In genomic region chr9:98329274-98330105, GRCm38 (mm10) we compare ENCODE assay signal across 8 mouse cellular contexts. TPM values are rescaled to one million over a fixed set of nuclear protein-coding genes. Genes with fewer than 3 reads are reported as not detected.
A peak's percentile ranks its signal among the peaks of the same experiment; 100 is the strongest.
DNase-seq lines count a peak whose midpoint lies in the region; ATAC-seq and TF ChIP-seq lines count a peak whose summit lies in the region.

No protein-coding gene starts in this region.

- H3K4me2 ChIP-seq in neural tube, embryonic 13.5 days: peak overlapping the region; percentile 14; the same call in 1 of the 2 replicates
- peak overlapping the region; percentile 21; the same call in 1 of the 2 replicates for H3K4me2 ChIP-seq in midbrain, embryonic 16.5 days (ENCODE audit: low read length)

- ATAC-seq in neural tube, embryonic 13.5 days (ENCODE audit: low read depth): 0 out of 2 replicates have a peak, but pooled peaks have one; percentile 36
- ATAC-seq in midbrain, embryonic 16.5 days: peak; percentile 56; the same call in 1 of the 2 replicates

- H3K9me3 ChIP-seq in neural tube, embryonic 13.5 days: no peaks in the 10 kb centered on the region
- no peaks in the 10 kb centered on the region for H3K9me3 ChIP-seq in midbrain, embryonic 16.5 days (replicated peaks; ENCODE audit: control insufficient read depth, low read length, poor library complexity, severe bottlenecking)

- no peak for TF ChIP-seq CTCF in thymus, adult 2 months (IDR thresholded peaks at IDR 0.05; ENCODE audit: borderline replicate concordance, control insufficient read depth, extremely low read depth, insufficient read depth, low read length, poor library complexity)

- no peak overlapping the region for H3K4me3 ChIP-seq in neural tube, embryonic 13.5 days
- H3K4me3 ChIP-seq in midbrain, embryonic 16.5 days (ENCODE audit: low read depth, low read length): no peak overlapping the region
- no peak overlapping the region for H3K4me3 ChIP-seq in thymus, adult 2 months (ENCODE audit: control insufficient read depth, insufficient read depth, low read length)

- 0 out of 2 replicates have a peak overlapping the region, but pooled peaks have one; percentile 18 for H3K9ac ChIP-seq in neural tube, embryonic 13.5 days
- no peak overlapping the region for H3K9ac ChIP-seq in midbrain, embryonic 16.5 days (ENCODE audit: low read depth, low read length)

- no peaks in the 10 kb centered on the region for H3K27me3 ChIP-seq in neural tube, embryonic 13.5 days
- no peaks in the 10 kb centered on the region for H3K27me3 ChIP-seq in midbrain, embryonic 16.5 days (ENCODE audit: control insufficient read depth, insufficient read depth, low read depth, low read length)
- H3K27me3 ChIP-seq in thymus, adult 2 months (ENCODE audit: control insufficient read depth, insufficient read depth, low read length): no peaks in the 10 kb centered on the region

- 41% methylated on average over 20 of the region's 20 CpGs for WGBS in neural tube, embryonic 13.5 days
- 32% methylated on average over 20 of the region's 20 CpGs for WGBS in midbrain, embryonic 16.5 days
- 66% methylated on average over 20 of the region's 20 CpGs for WGBS in thymus, adult 2 months

- no peaks in the 10 kb centered on the region for H3K36me3 ChIP-seq in neural tube, embryonic 13.5 days
- no peaks in the 10 kb centered on the region for H3K36me3 ChIP-seq in midbrain, embryonic 16.5 days (ENCODE audit: control insufficient read depth, insufficient read depth, low read length)
- no peaks in the 10 kb centered on the region for H3K36me3 ChIP-seq in thymus, adult 2 months (ENCODE audit: control insufficient read depth, insufficient read depth, low read length)

- intact Hi-C loops in heart, postnatal 36 days (cut with DNase I): no loop called here

- no peak for TF ChIP-seq POLR2A in thymus, adult 2 months (IDR thresholded peaks at IDR 0.05; ENCODE audit: control insufficient read depth, extremely low read depth, insufficient read depth, low read length, poor library complexity)

- no peak overlapping the region for H3K27ac ChIP-seq in neural tube, embryonic 13.5 days (replicated peaks)
- H3K27ac ChIP-seq in midbrain, embryonic 16.5 days (ENCODE audit: low read length): no peak overlapping the region
- no peak overlapping the region for H3K27ac ChIP-seq in thymus, adult 2 months (ENCODE audit: control insufficient read depth, insufficient read depth, low read length)

- DNase-seq in neural tube, embryonic 10.5 days (ENCODE audit: extremely low spot score, low spot score): no peak
- peak; percentile 10 for DNase-seq in fibroblast of lung, adult 2 months (ENCODE audit: low read depth)
- peak; percentile 18 to 33 for DNase-seq in heart, postnatal 36 days
- peak; percentile 26 for DNase-seq in left cerebral cortex, adult 11 months (ENCODE audit: low spot score)
- no peak for DNase-seq in natural killer cell, adult 2 months (ENCODE audit: low spot score in 2 of 2)
- DNase-seq in thymus, adult 2 months: no peak

- H3K4me1 ChIP-seq in neural tube, embryonic 13.5 days (replicated peaks): peaks cover 11% of the 10 kb centered on the region
- H3K4me1 ChIP-seq in midbrain, embryonic 16.5 days (ENCODE audit: control insufficient read depth, insufficient read depth, low read length): no peaks in the 10 kb centered on the region; the same call in 1 of the 2 replicates
- H3K4me1 ChIP-seq in thymus, adult 2 months (replicated peaks; ENCODE audit: control insufficient read depth, insufficient read depth, low read length): peaks cover 14% of the 10 kb centered on the region

RNA-seq across cellular contexts. Expression of gene Nmnat3, which starts 42.3 kb away (rescaled TPM):
- polyA plus RNA-seq in neural tube, embryonic 13.5 days (2015; fragmentation: Nextera tagmentation; extraction: Ambion mirVana): 1.1 TPM in 2 replicates
- total RNA-seq in heart, postnatal 36 days (2021): 10 to 100 TPM; 13.5 to 15.0 TPM
- 0.98 and 1.1 TPM in 2 replicates for polyA plus RNA-seq in midbrain, embryonic 16.5 days (2015; fragmentation: Nextera tagmentation; extraction: Ambion mirVana)
- polyA plus RNA-seq in thymus, adult 2 months (2012; rRNA removed): 10.9 and 12.9 TPM in 2 replicates

Comparison
In these comparisons a context has a peak if more than half of its experiments do, and no peak if none do; other contexts are left out.
1. DNase-seq: peak in fibroblast of lung, adult 2 months (single experiment), heart, postnatal 36 days (2 of 2) and left cerebral cortex, adult 11 months (single experiment); none in neural tube, embryonic 10.5 days (single experiment), natural killer cell, adult 2 months (0 of 2) and thymus, adult 2 months (single experiment).